Comparison of ENCODE assay signal across 14 mouse cellular contexts in the genomic region with DNA sequence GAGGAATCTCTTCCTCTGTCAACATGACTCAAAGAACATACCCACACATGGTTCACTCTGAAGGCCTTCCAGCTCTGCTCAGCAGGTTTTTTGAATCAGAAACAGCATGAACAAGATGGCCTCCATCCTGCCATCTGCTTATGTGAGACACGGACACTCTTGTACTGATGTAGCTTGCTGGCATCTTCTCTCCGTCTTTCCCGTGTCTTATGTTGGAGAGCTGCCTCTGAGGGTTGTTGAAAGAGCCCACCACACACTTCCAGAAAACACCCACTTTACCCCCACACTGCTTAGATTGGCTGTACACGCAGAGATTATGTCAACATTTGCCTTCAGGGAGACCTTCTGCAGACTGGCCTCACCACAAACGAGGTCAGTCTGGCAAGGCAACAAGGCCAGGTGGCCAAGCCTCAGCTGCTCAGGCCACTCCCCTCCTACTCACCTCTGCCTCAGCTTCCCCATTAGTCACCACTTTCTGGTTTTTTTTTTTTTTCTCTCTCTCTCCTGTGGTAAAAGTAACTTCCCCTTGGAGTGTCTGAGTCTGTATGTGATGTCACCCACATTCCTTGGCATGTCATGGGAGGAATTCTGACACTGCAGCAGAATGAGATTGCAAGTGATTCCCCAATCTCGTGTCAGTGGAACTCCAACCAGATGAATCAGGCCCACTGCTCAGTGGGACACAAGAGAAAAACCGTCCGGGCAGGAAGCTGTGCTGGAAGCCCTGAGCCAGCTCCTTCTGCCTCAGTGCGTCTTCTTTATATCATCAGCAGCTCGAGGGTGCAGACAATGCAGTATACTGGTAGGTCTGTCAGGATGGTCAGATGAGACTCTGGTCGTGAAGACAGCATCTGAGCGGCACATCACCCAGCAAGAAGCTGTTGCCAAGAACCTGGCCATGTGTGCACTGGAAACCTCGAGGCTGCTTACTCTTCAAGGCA. TPM values are rescaled to one million over a fixed set of nuclear protein-coding genes. Genes with fewer than 3 reads are reported as not detected.
DNase-seq lines count a peak whose midpoint lies in the region; ATAC-seq and TF ChIP-seq lines count a peak whose summit lies in the region.
"Had no signal": no experiment of that assay in that cellular context is flagged by ENCODE, and none has a peak within 500 bp of the region (broad histone marks: within the 10 kb centered on the region; RNA-seq: fewer than 3 reads in every experiment).

No protein-coding gene starts in this region.

- peak; percentile 25 for DNase-seq in testis, postnatal 10 days (ENCODE audit: low spot score)
- DNase-seq in testis, postnatal 14 days (ENCODE audit: low spot score): no peak
- DNase-seq in cerebellum, adult 8-10 months: peak; percentile 73
- no peak for DNase-seq in stomach, postnatal 0 days (ENCODE audit: low spot score)
- DNase-seq in midbrain, postnatal 0 days (ENCODE audit: low spot score): no peak
- DNase-seq: lung, postnatal 14 days; thymus, adult 2 months had no signal

- no peaks in the 10 kb centered on the region for H3K4me1 ChIP-seq in hindbrain, embryonic 16.5 days (ENCODE audit: control insufficient read depth, insufficient read depth, low read depth, low read length)
- peaks cover 6% of the 10 kb centered on the region for H3K4me1 ChIP-seq in hindbrain, embryonic 12.5 days
- 0 out of 2 replicates have a peak, but pooled peaks cover 2% of the 10 kb centered on the region for H3K4me1 ChIP-seq in stomach, postnatal 0 days (replicated peaks; ENCODE audit: control insufficient read depth, insufficient read depth)
- no peaks in the 10 kb centered on the region for H3K4me1 ChIP-seq in midbrain, postnatal 0 days (ENCODE audit: insufficient read depth, low read length)
- H3K4me1 ChIP-seq: embryonic facial prominence, embryonic 10.5 days had no signal

- 75% methylated on average over 13 of the region's 13 CpGs for WGBS in hindbrain, embryonic 16.5 days
- WGBS in hindbrain, embryonic 12.5 days: 82% methylated on average over 13 of the region's 13 CpGs
- WGBS in stomach, postnatal 0 days: 64% methylated on average over 13 of the region's 13 CpGs
- 77% methylated on average over 13 of the region's 13 CpGs for WGBS in midbrain, postnatal 0 days

- H3K4me2 ChIP-seq in hindbrain, embryonic 16.5 days (ENCODE audit: low read length): no peak overlapping the region
- no peak overlapping the region for H3K4me2 ChIP-seq in hindbrain, embryonic 12.5 days (replicated peaks)
- no peak overlapping the region for H3K4me2 ChIP-seq in stomach, postnatal 0 days (replicated peaks; ENCODE audit: low read depth)
- no peak overlapping the region for H3K4me2 ChIP-seq in midbrain, postnatal 0 days (ENCODE audit: low read depth, low read length, poor library complexity, severe bottlenecking)
- H3K4me2 ChIP-seq: heart, embryonic 11.5 days; hindbrain, embryonic 13.5 days; limb, embryonic 15.5 days had no signal

- no peak overlapping the region for H3K27ac ChIP-seq in hindbrain, embryonic 16.5 days (ENCODE audit: low read depth, low read length)
- H3K27ac ChIP-seq in hindbrain, embryonic 12.5 days: no peak overlapping the region
- no peak overlapping the region for H3K27ac ChIP-seq in stomach, postnatal 0 days (replicated peaks)
- H3K27ac ChIP-seq in midbrain, postnatal 0 days (ENCODE audit: low read depth, low read length): no peak overlapping the region
- H3K27ac ChIP-seq: embryonic facial prominence, embryonic 10.5 days; hindbrain, embryonic 13.5 days; limb, embryonic 15.5 days had no signal

- no peaks in the 10 kb centered on the region for H3K36me3 ChIP-seq in hindbrain, embryonic 16.5 days (ENCODE audit: control insufficient read depth, insufficient read depth, low read length)
- no peaks in the 10 kb centered on the region for H3K36me3 ChIP-seq in hindbrain, embryonic 12.5 days
- H3K36me3 ChIP-seq in stomach, postnatal 0 days (ENCODE audit: control insufficient read depth, insufficient read depth, low read length): no peaks in the 10 kb centered on the region
- H3K36me3 ChIP-seq in midbrain, postnatal 0 days (ENCODE audit: insufficient read depth, low read length): no peaks in the 10 kb centered on the region
- H3K36me3 ChIP-seq: embryonic facial prominence, embryonic 10.5 days; hindbrain, embryonic 13.5 days; limb, embryonic 15.5 days had no signal

- no peak overlapping the region for H3K9ac ChIP-seq in hindbrain, embryonic 16.5 days (ENCODE audit: low read depth, low read length)
- no peak overlapping the region for H3K9ac ChIP-seq in hindbrain, embryonic 12.5 days
- H3K9ac ChIP-seq in stomach, postnatal 0 days (ENCODE audit: low read length): no peak overlapping the region
- no peak overlapping the region for H3K9ac ChIP-seq in midbrain, postnatal 0 days (replicated peaks; ENCODE audit: low read length, poor library complexity, severe bottlenecking)
- H3K9ac ChIP-seq: hindbrain, embryonic 13.5 days; limb, embryonic 15.5 days had no signal

- no peaks in the 10 kb centered on the region for H3K27me3 ChIP-seq in hindbrain, embryonic 16.5 days (replicated peaks; ENCODE audit: control insufficient read depth, insufficient read depth, low read length)
- H3K27me3 ChIP-seq in hindbrain, embryonic 12.5 days: no peaks in the 10 kb centered on the region
- no peaks in the 10 kb centered on the region for H3K27me3 ChIP-seq in stomach, postnatal 0 days (ENCODE audit: control insufficient read depth, insufficient read depth, low read length)
- H3K27me3 ChIP-seq in midbrain, postnatal 0 days (ENCODE audit: insufficient read depth, low read length): no peaks in the 10 kb centered on the region
- H3K27me3 ChIP-seq: hindbrain, embryonic 13.5 days; limb, embryonic 15.5 days had no signal

- no peak for TF ChIP-seq EP300 in stomach, postnatal 0 days (optimal IDR thresholded peaks at IDR 0.05)

- no peak for TF ChIP-seq CTCF in stomach, postnatal 0 days (IDR thresholded peaks at IDR 0.05; ENCODE audit: low read depth)
- TF ChIP-seq CTCF in midbrain, postnatal 0 days (IDR thresholded peaks at IDR 0.05): no peak

- ATAC-seq in hindbrain, embryonic 16.5 days: peak; percentile 60
- no peak for ATAC-seq in hindbrain, embryonic 12.5 days (ENCODE audit: low FRiP score)
- ATAC-seq in stomach, postnatal 0 days (ENCODE audit: low FRiP score, low TSS enrichment): 0 out of 2 replicates have a peak, but pooled peaks have one; percentile 21
- no peak for ATAC-seq in monocyte, adult 5-6 weeks (replicated peaks; ENCODE audit: insufficient number of reproducible peaks, low FRiP score, low TSS enrichment, poor library complexity, severe bottlenecking)
- no peak; the same call in 1 of the 2 replicates for ATAC-seq in midbrain, postnatal 0 days (ENCODE audit: low FRiP score)

- no peak overlapping the region for H3K4me3 ChIP-seq in hindbrain, embryonic 16.5 days (ENCODE audit: low read length)
- no peak overlapping the region for H3K4me3 ChIP-seq in hindbrain, embryonic 12.5 days
- H3K4me3 ChIP-seq in stomach, postnatal 0 days (ENCODE audit: low read depth, low read length): no peak overlapping the region
- no peak overlapping the region for H3K4me3 ChIP-seq in midbrain, postnatal 0 days (ENCODE audit: low read depth, low read length)
- H3K4me3 ChIP-seq: embryonic facial prominence, embryonic 10.5 days; hindbrain, embryonic 13.5 days; limb, embryonic 15.5 days had no signal

- H3K9me3 ChIP-seq in hindbrain, embryonic 16.5 days (ENCODE audit: control insufficient read depth, low read length): peaks cover 2% of the 10 kb centered on the region
- H3K9me3 ChIP-seq in hindbrain, embryonic 12.5 days (replicated peaks): no peaks in the 10 kb centered on the region
- H3K9me3 ChIP-seq in stomach, postnatal 0 days (ENCODE audit: control insufficient read depth, low read length): no peaks in the 10 kb centered on the region
- H3K9me3 ChIP-seq in midbrain, postnatal 0 days (ENCODE audit: low read length): no peaks in the 10 kb centered on the region
- H3K9me3 ChIP-seq: embryonic facial prominence, embryonic 10.5 days; hindbrain, embryonic 13.5 days; limb, embryonic 15.5 days had no signal

RNA-seq across cellular contexts. Expression of a gene that starts 19.4 kb away (rescaled TPM):
- 7.4 and 7.9 TPM in 2 replicates for polyA plus RNA-seq in hindbrain, embryonic 16.5 days (2015; fragmentation: Nextera tagmentation; extraction: Ambion mirVana)
- 4.4 and 5.7 TPM in 2 replicates for polyA plus RNA-seq in hindbrain, embryonic 12.5 days (2016; fragmentation: Nextera tagmentation; extraction: Ambion mirVana)
- polyA plus RNA-seq in stomach, postnatal 0 days (2015; fragmentation: Nextera tagmentation; extraction: Ambion mirVana): 2.2 and 2.4 TPM in 2 replicates
- 2.2 to 10.0 TPM (median 3.9 TPM) in 3 replicates for total RNA-seq in monocyte, adult 5-6 weeks (2017)
- 8.0 and 8.1 TPM in 2 replicates for total RNA-seq in midbrain, postnatal 0 days (2014; rRNA removed)
- 4.2 and 5.0 TPM in 2 replicates for polyA plus RNA-seq in midbrain, postnatal 0 days (2015; fragmentation: Nextera tagmentation; extraction: Ambion mirVana)

Comparison
In these comparisons a context has a peak if more than half of its experiments do, and no peak if none do; other contexts are left out.
1. ATAC-seq: peak in hindbrain, embryonic 16.5 days (single experiment) and stomach, postnatal 0 days (single experiment); none in hindbrain, embryonic 12.5 days (single experiment), monocyte, adult 5-6 weeks (single experiment) and midbrain, postnatal 0 days (single experiment).
2. DNase-seq: peak in testis, postnatal 10 days (single experiment) and cerebellum, adult 8-10 months (single experiment); none in testis, postnatal 14 days (single experiment), stomach, postnatal 0 days (single experiment) and midbrain, postnatal 0 days (single experiment).